Mouse (Mus musculus): ENCODE results near the gene Tmem200c.

DNA sequence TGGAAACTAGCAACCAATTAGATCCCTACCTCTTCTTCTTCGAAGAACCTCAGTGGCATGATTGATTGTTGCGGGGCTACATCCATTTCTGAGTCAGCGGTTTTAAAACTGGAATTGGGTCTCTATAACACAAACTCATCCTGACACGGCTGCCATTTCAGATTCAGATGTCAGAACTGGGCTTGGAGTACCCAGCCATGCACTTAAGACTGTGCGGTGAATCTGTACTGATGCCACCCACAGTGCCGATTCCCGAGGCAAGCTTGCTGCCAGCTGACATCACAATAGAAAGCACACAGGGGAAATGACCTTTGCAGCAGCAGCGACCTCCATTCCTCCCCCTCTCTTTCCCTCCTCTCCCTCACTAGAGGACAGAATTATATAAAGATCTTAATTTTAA, 47.6 kb downstream of the Tmem200c start:
- TF ChIP-seq POLR2A (IDR thresholded peaks at IDR 0.05; ENCODE audit: extremely low read depth, insufficient read depth, low read length) (no peak), CTCF (IDR thresholded peaks at IDR 0.05; ENCODE audit: extremely low read depth, insufficient read depth, low read length) (no peak)
